Mouse (Mus musculus): Measurements from ENCODE around the gene Kcnq4.
A peak's percentile ranks its signal among the peaks of the same experiment; 100 is the strongest.

Kcnq4 gene

DNA sequence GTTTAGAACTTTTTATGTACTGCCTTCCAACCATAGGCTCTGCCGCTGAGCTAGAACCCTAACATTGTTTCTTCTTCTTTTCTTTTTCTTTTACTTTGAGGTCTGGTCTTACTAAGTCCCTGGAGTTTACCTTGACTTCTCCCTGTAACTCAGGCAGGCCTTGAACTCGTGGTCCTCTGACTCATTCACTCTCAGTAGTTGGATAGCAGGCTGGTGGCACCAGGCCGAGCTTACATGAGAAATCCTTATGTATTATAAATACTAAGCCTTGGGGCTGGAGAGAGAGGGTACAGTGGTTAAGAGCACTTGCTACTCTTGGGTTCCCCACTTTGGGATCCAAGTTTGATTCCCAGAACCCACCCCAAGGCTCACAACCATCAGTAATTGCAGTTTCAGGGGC is 74.8 kb downstream of the Kcnq4 start:
- no peak for DNase-seq (ENCODE audit: low read depth, low spot score)

DNA sequence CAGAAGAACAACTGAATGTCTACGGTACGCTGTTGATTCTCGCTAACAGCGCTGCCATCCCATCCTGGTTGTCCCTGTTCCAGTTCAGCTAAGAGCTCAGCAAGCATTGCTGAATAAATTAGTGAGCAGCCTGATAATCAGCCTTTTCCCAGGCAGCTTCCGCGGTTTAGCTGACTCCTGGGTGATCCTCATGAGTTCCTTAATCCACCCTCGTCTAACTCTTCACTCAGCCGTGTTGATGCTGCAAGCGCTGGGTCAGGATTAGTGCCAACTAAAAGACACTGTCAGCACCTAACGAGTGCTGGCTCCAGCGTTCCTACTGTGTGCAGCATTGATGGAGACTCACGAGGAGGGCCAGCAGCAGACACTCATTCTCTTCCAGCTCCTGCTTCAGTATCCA is 77.4 kb downstream of the Kcnq4 start:
- DNase-seq (ENCODE audit: low read depth, low spot score), result no peak

DNA sequence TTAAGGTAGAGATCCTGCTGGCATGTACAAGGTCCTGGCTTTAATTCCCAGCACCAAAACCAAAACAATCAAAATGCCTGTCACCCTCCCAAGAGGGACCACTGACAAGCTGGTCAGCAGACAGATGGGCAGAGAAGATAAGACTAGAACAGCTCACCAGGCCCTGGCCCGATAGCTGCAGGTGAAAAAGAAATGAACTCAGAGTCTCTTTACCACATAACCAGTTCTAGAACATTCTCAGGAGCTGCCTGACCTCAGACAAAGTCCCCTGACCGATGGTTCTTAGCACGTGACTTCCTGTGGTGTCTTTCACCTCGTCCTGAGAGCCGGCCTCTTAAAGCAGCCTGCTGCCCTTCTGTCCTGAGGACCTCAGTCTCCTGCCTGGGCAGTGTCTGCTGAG is 78.8 kb downstream of the Kcnq4 start:
- DNase-seq (ENCODE audit: low read depth, low spot score), result no peak

DNA sequence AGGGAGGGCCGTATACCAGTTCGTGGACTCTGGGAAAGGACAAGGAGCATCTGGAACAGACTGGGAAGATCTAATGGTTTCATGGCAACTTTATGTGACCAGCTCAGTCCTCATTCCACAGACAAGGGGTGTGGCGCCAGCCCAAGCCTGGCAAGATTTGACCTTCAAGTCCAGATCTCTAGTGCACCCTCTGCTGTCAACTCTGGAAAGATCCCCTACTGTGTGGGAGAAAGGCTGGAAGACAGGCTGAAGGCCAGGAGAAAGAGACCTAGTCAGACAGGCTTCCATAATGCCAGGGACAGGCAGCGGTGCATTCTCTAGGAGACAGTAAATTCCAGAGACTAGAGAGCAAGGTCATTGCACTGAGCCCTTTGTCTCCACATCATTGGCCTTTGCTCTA is 79.9 kb downstream of the Kcnq4 start:
- no peak for DNase-seq (ENCODE audit: low read depth, low spot score)

DNA sequence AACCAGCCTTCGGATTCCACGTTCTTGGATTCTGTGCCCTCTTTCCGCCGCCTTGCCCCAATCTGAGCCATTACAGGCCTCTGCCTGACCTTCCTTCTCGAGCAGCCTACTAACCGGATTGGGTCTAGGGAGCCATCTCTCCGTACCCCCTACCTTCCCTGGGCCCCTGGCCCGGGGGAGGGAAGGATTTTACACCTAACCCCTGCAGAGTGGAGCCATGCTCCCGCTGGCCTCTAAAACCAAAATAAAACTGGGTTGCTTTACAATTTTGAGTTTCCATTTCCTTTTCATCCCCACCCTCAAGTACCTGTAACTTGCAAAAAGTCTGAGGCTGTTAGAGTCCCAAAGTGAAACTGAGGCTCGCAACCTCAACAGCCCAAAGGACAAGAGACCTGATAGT is 80.9 kb downstream of the Kcnq4 start:
- DNase-seq (ENCODE audit: low read depth, low spot score), result peak; percentile 7

DNA sequence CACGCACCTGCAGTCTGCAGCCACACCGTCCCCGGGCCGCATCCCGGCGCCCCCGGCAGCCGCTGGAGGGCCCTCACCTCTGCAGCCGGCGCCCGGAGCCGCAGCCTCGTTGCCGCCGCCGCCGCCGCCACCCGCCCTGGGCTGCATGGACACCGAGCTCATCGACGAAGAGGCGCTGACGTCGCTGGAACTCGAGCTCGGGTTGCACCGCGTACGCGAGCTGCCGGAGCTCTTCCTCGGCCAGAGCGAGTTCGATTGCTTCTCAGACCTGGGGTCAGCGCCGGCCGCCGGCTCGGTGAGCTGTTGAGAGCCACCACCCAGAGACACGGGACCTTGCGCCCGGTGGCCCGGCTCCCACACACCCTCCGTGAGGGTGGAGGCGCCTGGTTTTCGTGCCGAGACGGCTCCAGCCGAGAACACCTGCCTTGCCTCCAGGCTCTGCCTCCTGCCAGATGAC is 81.3 kb downstream of the Kcnq4 start:
- peak; percentile 58 for DNase-seq (ENCODE audit: low read depth, low spot score)

DNA sequence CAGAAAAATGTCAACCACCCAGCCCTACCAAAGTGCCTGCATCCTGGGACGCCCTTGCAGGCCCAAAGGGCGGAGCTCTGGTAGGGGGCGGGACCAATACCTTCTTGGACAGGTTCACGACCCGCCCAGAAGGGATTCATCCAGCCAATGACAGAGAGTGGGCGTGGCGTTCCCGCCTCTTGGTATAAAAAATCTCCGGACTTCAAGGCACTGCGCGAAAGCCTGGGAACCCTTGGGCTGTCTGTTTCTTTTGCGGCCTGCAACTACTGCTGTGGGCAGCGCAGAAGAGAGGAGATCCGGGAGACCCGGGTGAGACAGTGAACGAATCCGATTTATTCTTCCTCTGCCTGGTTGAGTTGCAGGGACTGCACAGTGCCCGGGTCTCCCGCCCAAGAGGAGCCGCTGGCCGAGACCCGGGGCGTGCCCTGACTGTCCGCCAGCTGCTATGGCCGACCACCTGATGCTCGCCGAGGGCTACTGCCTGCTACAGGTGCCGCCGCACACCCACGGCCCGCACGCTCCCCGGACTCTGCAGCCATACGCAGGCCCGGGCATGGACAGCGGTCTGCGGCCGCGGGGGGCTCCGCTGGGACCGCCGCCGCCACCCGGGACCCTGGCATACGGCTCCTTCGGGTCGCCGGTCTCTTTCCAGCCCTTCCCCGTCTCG is 81.9 kb downstream of the Kcnq4 start, which contains the start of gene Cited4:
Gene Cited4 (plus strand): TSS at position 215 of the 667 bp plus-strand sequence.
- peak; percentile 90 for DNase-seq (ENCODE audit: low read depth, low spot score)

DNA sequence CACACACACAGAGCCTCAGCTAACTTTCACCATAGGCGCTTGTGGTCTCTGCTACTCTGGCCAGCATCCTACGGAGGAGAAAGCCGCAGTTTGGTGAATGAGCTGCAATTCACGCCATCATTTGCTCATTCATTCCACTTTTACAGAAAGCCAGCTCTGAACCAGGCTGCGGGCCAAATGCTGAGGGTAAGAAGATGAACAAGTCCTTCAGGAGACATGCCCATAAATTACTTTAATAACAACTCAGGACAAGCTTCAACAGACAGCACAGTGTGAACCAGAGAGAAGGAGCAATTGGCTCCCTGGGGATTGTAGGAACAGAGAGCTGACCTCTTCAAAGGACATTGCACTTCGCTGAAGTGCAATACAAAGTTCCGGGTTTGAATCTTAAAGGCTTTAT is 82.6 kb downstream of the Kcnq4 start:
- DNase-seq (ENCODE audit: low read depth, low spot score), result no peak

DNA sequence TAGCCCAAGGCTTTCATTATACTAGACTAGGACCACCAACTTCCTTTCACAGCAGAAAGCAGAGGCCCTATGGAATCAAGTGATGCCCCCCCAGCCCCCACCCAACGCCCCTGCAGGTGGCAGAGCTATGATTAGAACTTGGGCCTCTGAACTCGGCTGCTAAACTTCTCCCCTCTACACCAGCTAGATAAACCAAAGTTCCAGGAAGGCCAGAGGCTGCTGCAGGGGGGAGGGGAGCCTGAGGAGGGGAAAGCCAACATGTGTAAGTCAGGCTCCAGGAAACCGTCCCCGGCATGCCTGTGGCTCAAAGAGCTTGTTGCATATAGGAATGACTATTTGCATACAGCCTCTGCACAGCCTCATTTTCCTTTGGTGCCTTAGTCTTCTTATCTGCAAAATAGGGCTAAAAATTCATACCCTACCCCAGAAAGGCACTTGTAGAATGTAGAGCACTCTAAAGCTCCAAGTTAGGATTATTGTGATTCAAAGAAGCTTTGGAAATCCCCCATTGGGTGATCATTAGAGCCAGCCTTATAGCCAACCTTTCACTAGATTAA is 83.2 kb downstream of the Kcnq4 start:
- no peak for DNase-seq (ENCODE audit: low read depth, low spot score)

DNA sequence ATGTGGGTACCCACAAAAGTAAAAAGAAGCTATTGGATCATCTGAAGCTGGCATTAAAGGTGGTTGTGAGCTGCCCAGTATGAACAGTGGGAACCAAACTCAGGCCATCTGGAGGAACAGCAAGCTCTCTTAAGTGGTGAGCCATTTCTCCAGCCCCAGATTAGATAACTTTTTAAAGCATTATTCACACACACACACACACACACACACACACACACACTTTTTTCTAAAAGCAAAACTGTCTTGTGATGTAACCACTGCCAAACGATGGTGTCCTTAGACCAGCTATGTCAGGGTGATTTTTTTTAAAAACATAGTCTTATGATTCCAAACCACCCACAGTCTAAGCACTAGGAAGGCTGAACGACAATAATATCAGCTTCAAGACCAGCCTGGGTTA is 83.8 kb downstream of the Kcnq4 start:
- no peak for DNase-seq (ENCODE audit: low read depth, low spot score)

DNA sequence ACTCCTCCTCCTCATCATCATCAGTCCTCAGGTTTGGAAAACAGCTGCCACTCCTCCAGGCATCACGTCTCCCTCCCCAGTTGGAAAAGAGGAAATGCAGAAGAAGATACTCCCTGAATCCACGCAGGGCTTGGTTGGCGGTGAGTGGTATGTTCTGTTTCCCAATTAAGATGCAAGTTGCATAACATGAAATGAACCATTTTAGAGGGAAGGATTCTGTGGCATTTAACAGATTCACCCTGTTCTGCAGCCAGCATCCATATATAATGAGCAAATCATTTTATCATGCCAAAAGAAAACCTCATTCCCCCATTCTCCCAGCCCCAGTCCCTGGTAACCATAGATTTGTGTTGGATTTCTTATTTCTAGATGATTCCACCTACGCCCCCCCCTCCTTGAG is 87.9 kb downstream of the Kcnq4 start:
- no peak for DNase-seq (ENCODE audit: low read depth, low spot score)

DNA sequence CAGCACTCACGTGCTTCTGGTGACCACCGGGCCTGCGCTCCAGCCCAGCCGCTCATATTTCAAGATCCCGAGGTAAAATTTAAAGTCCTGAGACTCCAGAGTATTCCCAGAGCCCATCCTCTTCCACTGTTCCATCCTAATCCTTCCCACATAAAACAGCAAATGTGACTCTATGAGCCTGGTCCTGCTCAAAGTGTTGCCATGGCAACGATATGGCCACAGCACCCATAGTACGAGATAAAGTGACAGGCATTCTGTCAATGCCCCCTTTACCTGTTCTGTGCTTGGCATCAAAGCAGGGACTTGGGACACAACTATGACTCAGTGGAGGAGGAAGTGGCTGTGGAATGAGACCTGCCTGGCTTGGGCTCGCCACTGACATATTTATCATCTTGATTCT is 92.5 kb downstream of the Kcnq4 start:
- no peak for DNase-seq (ENCODE audit: low read depth, low spot score)

DNA sequence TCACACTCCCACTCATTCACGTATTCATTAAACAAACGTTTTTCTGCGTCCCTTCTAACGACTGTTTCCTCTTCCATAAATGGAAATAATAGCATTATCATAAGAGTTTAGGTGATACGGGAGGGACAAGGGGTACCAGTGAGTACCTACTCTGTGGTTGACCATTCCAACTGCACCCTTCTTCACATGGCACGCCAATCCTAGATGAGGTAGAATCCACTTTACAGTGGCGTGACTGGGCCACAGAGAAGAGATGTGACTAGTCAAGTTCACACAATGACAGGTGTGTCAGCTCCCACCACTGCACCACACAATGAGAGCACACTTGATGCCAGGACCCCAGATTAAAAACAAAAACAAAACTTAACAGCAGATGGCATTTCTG is 98.2 kb downstream of the Kcnq4 start:
- DNase-seq (ENCODE audit: low read depth, low spot score), result no peak

DNA sequence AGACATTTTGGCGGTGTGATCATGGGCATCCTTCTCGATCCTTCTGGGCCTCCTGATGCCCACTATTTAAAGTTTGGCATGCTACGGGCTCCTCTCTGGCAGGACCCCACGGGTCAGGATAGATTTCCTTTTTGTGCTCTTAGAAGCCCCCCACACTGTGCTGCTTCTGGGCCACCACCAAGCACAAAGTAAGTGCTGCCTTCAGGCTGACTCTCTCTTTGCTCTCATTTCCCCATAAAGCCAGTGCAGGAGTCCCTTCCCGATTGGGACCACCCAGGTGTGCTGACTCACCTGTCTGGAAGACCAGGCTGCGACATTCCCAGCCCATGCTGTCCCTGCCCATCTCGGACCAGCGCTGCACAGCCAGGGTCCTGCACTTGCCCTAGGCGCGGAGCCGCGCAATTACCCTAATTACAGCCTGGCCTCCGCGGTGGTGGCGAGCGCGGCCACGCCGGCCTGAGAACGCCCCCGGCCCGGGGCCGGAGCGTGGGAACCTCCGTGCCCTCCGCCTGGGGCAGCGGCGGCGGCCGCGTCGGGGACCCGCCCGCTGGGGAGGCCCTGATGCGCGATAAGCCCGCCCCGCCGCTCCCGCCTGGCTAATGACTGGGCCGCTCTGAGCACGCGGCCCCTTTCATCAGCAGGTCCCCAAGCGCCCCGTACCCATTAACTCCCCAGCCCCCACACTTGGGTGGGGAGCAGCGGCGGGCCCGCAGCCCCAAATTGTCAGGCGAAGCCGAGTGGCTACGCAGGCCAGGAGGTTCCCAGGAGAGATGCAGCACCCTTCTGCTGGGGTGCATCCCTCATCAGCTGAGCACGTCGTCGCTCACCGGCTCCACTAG is 98.8 kb downstream of the Kcnq4 start:
- DNase-seq (ENCODE audit: low read depth, low spot score), result no peak

Measured in CD4-positive helper T cell, adult 2 months (primary cell).